15 mouse cellular contexts compared by ENCODE assay signal in genomic region chr7:115027685-115028084, GRCm38 (mm10).
DNase-seq lines count a peak whose midpoint lies in the region; ATAC-seq lines count a peak whose summit lies in the region.
"Had no signal": no experiment of that assay in that cellular context is flagged by ENCODE, and none has a peak within 500 bp of the region (broad histone marks: within the 10 kb centered on the region; RNA-seq: fewer than 3 reads in every experiment).

No protein-coding gene starts in this region.

- ATAC-seq in frontal cortex, adult (ENCODE audit: low TSS enrichment) = 0 out of 2 replicates have a peak, but pooled peaks have one; percentile 20

- no peak for DNase-seq in frontal cortex, postnatal 25 days (ENCODE audit: low spot score in 2 of 2)
- peak; percentile 6 to 16 for DNase-seq in left cerebral cortex, postnatal 14 days (ENCODE audit: low spot score in 2 of 2)
- DNase-seq in left cerebral cortex, adult 11 months (ENCODE audit: low spot score) = no peak
- peak; percentile 6 for DNase-seq in urinary bladder, postnatal 14 days (ENCODE audit: low spot score)
- no peak for DNase-seq in urinary bladder, postnatal 36 days (ENCODE audit: low spot score in 2 of 2)
- peak; percentile 8 for DNase-seq in right cerebral cortex, postnatal 4 days
- no peak for DNase-seq in adrenal gland, postnatal 4 days (ENCODE audit: low spot score in 2 of 2)
- DNase-seq: adrenal gland, postnatal 14 days; gastrocnemius, postnatal 36 days; heart, postnatal 36 days; kidney, adult 2 months; midbrain, embryonic 14.5 days; thymus, adult 18-20 months; thymus, postnatal 4 days had no signal

- intact Hi-C loops in left cerebral cortex, postnatal 14 days (cut with DNase I) = no loop called here

Comparison
In these comparisons a context has a peak if more than half of its experiments do, and no peak if none do; other contexts are left out.
1. DNase-seq: peak in left cerebral cortex, postnatal 14 days (2 of 2), urinary bladder, postnatal 14 days (single experiment) and right cerebral cortex, postnatal 4 days (single experiment); none in frontal cortex, postnatal 25 days (0 of 2), left cerebral cortex, adult 11 months (single experiment), urinary bladder, postnatal 36 days (0 of 2) and adrenal gland, postnatal 4 days (0 of 2).